Mouse (Mus musculus) left cerebral cortex, adult 8-10 months (tissue): ENCODE data around the gene Mtnr1b. TPM values are rescaled to one million over a fixed set of nuclear protein-coding genes. Genes with fewer than 3 reads are reported as not detected.
"Not testable (repeated sequence)": the region's sequence is repeated elsewhere in the genome, so short reads cannot be mapped to it uniquely, and the experiment has no call there.

ENCODE experiments used
- DNase-seq, 2 experiments: peaks; one replicate each; pipeline ENCODE4 v3.0.0; 2022; ENCODE audit warnings: low spot score in 2 of 2
- total RNA-seq, 4 experiments: library from RNA; stranded (reverse); gene quantifications; 2 replicates each; pipeline ENCODE4 v1.2.4; 2022

The Mtnr1b gene
- not detected for total RNA-seq

GRCm38 (mm10) chr9:15874506-15875160 is at the start of gene Mtnr1b:
TSS of gene Mtnr1b (minus strand) at chr9:15874556.
- DNase-seq = no peak

- DNase-seq = no peak
Observed at GRCm38 (mm10) chr9:15920271-15920670, 45.9 kb upstream of the Mtnr1b start.

DNA sequence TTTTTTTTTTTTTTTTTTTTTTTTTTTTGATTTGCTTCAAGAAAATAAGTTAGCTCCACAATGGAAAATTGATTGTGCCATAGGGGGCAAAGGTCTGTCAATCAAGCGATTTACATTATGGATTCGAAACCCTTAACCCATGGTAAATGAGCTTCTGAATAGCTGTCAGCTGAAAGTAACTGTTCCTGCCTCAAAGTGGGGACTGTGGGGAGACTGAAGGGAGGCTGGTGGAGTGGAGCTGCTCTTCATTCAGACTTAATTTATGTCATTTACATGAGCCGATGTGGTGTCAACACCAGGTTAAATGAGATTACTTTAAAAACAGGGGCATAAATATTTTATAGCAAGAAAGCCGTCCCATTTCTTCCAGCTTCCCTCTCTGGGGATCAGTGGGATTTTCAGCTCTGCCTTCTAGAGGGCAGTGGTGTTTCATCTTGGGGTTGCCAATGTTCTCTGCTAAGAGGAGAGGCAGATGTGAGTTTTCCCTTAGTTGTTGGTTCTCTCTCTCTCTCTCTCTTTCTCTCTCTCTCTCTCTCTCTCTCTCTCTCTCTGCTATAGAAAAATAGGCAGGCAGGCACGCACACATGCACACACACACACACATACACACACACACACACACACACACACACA is 45.1 kb upstream of the Mtnr1b start:
- no peak for DNase-seq

DNA sequence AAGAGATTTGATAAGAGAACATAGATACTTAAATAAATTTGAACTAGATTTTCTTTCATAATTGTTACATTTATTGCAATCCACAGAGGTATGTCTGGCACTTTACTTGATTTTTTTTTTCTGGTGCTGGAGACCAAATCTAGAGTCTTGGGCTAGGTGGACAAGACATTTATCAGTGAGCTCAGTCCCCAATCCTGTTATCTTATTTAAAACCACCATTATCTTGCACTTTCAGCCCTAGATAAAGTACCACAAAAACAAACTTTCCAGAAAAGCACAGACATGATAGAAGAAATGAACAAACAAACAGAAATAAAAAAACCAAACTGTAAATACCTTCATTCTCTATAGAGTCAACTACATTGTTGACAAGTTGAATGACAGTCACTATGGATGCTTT is 42.2 kb upstream of the Mtnr1b start:
- no peak for DNase-seq

DNA sequence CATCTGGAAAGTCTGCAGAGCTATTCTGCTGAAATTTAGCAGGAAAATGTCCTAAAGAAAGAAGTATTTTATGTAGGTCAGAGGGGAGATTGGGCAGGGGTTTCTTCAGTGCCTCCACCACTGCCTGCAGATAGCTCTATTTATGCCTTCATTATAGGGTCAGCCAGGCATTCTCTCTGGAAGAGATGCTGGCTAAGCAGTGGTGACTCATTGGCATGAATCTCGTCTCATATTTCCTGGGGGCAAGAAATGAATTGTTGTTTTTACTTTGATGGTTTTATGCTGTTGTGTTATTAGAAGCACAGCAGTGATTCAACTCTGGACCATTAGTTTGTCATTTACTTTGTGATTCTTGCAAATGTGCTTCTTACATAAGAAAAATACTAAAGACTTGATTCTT is 38.4 kb upstream of the Mtnr1b start:
- DNase-seq = no peak

DNA sequence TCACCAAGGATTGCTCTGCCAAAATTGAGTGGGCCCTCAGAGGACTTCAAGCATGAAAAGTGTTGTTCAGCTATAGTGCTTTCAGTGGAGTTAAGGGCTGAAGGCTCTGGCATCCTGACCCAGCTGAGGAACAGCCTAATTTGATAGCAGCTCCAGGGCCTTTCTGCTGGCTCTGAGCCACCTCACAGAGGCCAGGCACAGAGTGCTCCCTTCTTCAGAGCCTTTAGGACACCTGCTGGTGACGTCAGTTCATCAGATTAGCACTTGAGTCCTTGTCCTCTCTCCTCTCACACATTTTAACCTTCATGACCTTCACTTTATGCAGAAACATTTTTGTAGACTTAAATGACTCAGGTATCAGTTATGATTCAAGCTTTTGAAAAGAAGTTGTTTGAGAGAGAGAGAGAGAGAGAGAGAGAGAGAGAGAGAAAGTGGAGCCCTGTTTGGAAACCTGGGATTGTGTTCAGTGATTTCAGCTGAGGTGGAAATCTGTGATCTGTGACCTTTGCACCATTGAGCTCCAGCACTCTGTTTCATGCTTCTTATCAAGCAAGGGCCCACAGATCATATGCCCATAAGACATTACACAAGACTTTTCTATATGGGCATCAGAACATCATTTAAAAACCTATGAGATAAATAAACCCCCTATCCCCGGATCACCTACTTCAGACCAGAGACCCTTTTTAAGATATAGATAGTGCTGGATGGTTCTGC is 35.2 kb upstream of the Mtnr1b start:
- DNase-seq = no peak

GRCm38 (mm10) chr9:15903948-15904750 is 29.8 kb upstream of the Mtnr1b start:
- DNase-seq = no peak

DNA sequence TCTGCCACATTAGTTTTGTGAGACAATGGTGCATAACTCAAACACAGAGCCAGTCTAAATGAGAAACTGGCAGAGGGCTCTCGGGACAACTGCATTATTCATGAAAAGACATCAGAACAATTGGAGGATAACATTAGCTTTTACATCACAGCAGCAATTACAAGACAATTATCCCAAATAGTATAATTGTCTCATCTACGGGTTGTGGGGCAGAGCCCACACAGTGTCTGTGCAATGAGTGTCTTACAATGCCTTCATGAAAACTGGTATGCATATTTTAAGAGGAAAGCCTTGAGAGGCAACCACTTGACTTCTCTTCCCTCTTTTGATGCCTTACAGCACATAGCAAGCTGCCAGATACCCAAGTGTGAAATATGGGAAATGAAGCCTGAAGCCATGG is 23.8 kb upstream of the Mtnr1b start:
- DNase-seq = no peak

DNA sequence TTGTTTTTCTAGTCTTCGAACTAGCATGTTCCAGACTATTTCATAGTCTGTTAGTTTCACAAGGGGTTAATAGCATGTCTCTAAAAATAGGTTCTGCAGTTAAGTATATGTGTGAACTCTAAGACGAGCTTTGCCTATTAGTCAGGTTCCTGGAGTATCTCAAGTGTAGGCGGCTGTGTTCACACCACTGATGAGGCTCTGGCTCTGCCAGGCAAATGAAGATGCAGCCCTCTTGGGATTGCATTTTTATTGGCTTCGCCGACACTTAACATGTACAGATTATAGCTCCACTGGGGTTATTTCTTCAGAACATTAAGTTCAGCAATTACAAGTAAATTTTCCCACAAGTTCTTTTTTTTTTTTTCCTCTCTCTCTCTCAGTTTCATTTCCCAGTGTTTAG is 12.4 kb upstream of the Mtnr1b start:
- DNase-seq = peak in 1 of 2 experiments; percentile 37

DNA sequence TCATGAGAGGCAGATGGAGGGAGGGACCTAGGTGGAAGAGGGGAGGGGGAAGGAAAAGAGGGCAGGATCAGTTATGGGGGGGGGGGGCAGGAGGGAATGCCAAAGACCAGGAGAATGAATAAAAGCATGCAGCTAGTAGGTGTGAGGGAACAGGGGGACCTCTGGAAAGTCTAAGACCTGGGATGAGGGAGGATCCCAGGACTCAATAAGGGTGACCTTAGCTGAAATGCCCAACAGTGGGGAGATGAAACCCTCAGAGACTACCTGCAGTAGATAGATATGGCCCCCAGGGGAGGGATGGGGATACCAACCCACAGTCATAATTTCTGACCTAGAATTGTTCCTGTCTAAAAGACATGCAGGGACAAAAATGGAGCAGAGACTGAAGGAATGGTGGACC is 6.4 kb upstream of the Mtnr1b start:
- DNase-seq = no peak

GRCm38 (mm10) chr9:15880160-15880603 is 5.8 kb upstream of the Mtnr1b start:
- DNase-seq = no peak

GRCm38 (mm10) chr9:15870013-15870412 is 4.3 kb downstream of the Mtnr1b start:
- no peak for DNase-seq

DNA sequence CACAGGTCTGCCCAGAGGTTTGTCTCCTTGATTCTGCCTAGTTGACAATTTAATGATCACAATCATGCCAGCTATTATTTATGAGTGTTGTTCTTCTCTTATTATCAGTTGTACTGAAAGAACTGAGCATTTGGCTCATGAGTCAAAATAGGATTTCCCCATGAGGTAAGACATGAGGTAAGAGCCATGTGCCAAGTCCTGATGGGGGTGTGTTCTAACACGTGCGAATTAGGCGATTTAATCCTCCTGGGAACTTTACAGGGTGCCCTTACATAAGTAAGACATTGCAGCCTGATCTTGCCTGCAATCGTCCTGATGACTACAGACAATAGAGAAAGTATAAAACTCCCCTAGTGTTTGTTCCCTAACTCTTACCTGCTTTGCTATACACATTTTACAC is 4.9 kb downstream of the Mtnr1b start:
- no peak for DNase-seq

DNA sequence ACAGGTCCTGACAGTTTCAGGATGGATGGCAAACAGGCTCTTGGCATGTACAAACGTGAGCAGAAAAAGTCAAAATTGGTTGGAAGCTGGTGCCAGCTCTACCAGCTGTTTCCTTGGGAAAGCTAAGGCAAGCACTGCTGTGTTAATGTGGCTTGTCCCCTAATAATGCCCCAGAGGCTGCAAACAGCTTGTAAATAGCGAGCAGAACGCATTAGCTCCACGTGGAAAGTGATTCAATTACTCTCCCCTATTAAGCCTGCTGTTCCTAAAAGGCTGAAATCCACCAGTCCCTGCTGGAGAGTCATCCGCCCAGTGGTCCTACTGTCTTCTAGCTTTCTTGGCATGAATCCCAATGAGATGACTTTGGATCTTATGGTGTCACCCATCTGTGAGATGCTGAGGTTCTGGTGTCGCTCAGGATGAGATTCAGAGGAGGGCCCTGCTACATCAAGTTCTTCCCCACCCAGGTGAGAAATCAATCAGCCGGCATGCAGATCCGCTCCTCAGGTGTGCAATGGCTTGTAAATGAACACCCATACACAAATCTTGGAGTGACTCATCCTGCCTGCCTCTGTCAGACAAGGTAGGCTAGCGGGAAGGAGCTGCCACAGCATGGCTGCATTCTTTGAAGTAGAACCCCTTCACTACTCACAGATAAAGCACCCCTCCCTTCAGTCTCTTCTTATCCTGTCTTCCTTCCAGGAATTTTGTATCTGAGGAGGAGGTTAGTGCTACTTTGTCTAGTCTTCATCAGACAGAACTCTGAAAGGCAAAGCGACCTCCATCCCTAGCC is 7.9 kb downstream of the Mtnr1b start:
- DNase-seq = no peak

DNA sequence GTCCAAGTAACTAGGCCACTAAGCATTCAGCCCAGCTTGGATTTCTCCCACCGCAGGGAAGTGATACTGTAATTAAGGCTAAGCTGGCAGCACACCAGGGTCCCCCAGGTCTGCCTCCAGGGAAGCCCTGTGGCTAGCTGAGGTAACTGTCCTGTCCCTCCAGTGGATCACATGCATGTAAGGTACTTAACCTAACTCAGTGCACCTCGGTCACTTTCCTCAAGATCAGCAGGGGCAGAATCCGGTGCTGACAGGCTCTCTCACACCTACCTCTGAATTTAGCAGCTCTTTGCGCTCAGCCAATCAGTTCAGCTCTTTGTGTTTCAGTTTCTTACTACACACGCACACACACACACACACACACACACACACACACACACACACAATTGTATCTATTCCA is 13.0 kb downstream of the Mtnr1b start:
- DNase-seq = no peak

DNA sequence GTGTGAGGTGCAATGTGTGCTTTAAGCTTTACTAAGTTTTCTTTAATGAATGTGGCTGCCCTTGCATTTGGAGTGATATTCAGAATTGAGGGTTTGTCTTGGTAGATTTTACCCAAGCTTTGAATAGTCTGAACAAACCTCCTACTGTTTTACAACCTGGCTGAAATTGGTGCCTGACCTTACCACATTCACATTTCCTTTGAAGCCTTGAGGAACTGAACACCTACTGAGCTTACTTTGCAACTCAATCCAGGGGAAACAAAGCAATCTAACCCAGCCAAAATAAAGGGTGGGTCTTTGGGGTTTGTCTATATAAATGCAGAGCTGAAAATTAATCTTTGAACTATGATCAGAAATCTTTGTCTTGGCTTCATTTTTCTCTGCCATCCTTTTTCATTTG is 23.6 kb downstream of the Mtnr1b start:
- no peak for DNase-seq

DNA sequence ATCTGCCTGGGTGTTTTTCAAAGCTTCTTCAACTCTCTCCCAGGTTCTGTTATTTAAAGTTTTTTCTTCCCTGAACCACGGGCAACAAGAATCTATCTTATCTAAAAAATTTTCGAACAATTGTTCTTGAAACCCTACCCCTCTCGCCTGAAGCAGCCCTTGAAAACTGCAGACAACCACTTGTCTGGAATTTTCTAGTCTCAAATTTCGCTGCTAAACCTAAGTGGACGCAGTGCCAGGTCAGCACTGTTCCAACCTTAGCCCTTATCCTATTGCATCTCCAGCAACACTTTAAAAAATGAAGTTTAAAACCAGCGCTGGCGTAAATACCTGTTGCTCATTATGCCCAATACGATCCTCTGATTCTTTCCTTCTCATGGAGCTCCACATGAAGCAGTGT is 29.0 kb downstream of the Mtnr1b start:
- no peak for DNase-seq

DNA sequence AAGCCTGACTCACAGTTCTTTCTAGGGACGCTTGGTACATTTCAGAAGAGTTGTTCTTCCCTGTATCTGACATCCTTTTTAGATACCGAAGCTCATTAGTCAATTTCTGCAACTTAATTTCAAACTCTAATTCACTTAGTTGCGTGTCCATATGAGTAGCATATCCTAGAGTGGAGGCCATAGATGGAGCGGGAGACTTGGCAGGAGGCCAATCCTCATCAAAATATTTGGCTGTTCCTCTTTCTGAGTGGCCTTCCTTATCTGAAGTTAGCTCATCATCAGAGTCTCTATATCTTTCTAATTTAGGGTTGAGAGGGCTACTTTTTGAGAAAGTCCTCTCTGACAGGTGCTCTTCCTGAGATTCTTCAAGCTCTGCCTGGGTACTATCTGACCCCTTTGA is 29.4 kb downstream of the Mtnr1b start:
- DNase-seq = not testable (repeated sequence)

- peak; percentile 2 to 11 for DNase-seq
Observed at GRCm38 (mm10) chr9:15813002-15813911, 61.1 kb downstream of the Mtnr1b start.

- DNase-seq = no peak
Observed at GRCm38 (mm10) chr9:15804296-15804695, 70.1 kb downstream of the Mtnr1b start.
